Mouse (Mus musculus): Measurements from ENCODE around the gene Dusp27.

Dusp27 gene

DNA sequence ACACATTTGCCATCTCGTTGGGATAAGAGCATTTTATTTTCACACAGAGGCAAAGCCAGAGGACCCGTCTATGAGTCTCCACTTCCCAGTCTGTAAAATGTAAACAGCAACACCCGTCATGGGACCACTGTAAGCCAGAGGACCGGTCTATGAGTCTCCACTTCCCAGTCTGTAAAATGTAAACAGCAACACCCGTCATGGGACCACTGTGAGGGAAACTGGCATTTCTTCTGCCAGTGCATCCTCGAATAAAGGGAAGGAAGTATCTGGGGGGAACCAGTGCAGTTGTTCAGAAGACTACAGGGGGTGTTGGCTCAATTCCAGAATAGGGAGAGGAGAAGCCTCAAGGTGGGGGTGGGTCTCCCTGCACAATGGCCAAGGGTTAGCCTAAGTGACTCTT, 22.3 kb downstream of the Dusp27 start:
- in situ Hi-C loops (cut with MboI) = no loop called here

DNA sequence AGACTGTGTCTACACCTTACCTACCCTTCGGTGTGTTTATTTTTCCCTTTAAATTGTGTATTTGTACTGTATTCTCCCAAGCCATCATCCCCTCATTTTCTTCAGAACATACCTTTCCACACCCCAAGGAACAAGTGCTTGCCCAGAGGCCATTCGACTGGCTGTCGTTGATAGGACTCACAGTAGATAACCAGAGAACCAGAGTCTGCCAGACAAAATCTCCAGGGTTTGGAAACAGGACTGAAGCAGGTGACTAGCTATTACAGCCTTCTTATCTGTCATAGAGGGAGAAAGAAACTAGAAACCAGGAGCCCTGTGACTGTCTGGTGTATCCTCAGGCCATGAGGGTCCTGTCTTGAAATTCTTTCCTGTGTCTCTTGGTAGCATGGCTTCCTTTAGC, 22.9 kb downstream of the Dusp27 start:
- in situ Hi-C loops (cut with MboI) = no loop called here

DNA sequence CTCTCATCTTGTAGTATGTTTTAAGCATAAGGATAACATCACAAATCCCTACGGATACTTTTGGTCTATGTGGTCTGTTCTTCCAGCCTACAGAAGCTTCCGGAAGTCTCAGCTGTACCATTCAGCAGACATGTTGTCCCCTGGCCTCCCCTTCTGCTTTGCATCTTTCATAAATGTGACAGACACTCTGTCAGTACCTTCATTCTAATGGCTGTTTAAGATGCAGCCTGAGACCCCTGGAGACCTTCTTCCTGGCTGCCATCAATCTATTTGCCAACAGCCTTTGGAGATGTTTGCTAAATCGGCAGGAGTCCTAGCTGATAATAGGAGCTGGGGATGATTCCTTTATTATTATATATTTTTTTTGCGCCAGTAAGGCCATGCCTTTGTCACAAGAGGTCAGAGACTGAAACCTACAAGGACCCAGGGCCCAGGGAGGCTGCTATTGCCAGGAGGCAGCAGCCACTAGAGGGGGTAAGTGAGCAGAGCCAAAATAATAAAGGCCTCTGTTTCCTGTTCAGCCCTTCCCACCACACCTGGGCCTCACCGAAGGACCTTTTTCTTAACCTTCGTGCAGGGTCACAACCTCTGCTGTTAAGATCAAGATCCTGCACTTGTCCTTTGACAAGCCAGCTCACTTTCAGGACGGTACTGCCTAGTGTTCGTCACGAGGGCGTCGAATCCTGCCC, 24.7 kb downstream of the Dusp27 start:
- in situ Hi-C loops (cut with MboI) = no loop called here

DNA sequence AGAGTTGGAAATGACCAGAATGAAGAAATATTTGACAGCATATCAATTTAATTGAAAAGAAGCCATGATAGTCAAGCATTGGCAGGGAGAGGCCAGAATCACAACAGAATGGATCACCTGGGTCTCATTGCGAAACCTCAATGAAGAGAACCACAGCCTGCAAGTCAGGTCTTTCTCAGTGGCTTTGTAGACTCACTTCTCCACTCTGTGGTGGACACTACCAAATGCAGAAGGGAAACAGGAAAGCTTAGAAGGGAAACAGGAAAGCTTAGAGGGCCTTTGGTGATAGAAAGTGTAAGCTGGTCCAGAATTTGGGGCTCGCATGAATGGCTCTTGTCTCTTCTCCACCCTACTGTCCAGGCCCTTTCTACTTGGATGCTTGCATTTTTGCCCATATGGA, 29.6 kb downstream of the Dusp27 start:
- in situ Hi-C loops (cut with MboI) = no loop called here

DNA sequence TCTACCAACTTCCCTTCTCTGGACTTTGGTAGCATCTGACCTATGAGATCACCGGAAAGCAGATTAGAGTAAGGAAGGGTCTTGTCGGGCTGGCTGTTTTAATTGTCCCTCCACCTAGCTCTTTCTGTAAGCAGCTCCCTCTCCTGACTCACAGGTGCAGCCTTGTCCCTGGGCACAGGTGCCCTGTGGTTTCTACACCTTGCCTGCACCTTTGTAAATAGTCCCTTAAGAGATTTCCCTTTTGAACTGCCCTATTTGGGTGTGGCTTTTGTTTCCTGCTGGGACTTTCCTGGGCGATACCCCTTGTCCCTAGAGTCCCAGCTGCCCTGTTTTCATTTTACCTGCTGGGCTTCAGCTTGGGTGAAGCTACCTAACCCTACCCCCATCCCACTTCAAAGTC, 33.3 kb downstream of the Dusp27 start:
- in situ Hi-C loops (cut with MboI) = no loop called here

DNA sequence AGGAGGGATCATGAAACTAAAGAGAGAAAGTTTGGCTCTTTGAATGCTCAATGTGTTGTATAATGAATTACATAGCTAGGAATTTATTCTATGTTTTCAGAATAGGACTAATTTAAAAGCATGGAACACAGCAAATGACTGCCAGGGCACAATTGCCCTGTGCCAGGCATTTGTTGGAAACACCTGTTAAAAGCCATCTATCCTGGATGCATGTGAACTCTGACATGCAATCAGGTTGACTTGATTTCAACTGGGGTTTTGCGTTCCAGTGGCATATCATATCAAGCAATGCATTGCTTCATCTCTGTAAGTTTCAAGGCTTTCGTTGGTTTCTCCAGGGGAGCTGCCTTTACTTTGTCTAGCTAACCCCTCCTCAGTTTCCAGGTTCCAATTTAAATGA, 37.4 kb downstream of the Dusp27 start:
- in situ Hi-C loops (cut with MboI) = no loop called here

DNA sequence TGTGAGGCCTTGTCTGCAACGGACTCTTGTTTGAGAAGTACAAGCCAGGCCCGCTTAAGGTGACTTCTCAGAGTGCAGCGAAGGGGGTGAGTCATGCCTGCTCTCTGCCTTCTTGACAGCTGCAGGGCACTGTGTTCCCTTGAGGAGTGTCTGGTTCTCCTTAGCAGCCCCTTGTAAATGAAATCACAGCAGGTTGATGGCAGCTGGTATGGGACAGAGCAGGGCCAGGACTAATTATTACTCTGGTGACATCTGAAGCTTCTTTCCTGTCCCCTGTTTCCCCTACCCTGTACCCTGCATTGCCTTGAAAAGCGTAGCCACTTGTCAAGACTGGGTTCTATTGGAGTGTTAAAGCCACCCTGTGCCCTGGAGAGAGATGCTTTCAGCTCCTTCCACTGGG, 38.0 kb downstream of the Dusp27 start:
- in situ Hi-C loops (cut with MboI) = no loop called here

DNA sequence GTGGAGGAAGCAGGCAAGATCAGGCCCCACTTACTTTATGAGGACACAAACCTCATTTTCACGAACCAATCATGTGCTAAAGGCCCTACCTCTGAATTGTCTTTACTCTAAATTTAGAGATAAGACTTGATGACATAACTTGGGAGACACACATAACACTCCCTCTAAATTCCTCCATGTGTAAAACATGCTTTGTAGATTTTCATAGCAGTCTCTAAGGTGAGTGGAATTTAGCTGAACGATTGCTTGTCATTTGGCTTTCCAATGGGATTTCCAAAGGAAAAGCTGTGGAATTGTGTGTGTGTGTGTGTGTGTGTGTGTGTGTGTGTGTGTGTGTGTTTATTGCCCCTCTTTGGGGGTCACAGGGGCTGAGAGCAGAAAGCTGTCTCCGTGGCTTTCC, 38.4 kb downstream of the Dusp27 start:
- in situ Hi-C loops (cut with MboI) = no loop called here

DNA sequence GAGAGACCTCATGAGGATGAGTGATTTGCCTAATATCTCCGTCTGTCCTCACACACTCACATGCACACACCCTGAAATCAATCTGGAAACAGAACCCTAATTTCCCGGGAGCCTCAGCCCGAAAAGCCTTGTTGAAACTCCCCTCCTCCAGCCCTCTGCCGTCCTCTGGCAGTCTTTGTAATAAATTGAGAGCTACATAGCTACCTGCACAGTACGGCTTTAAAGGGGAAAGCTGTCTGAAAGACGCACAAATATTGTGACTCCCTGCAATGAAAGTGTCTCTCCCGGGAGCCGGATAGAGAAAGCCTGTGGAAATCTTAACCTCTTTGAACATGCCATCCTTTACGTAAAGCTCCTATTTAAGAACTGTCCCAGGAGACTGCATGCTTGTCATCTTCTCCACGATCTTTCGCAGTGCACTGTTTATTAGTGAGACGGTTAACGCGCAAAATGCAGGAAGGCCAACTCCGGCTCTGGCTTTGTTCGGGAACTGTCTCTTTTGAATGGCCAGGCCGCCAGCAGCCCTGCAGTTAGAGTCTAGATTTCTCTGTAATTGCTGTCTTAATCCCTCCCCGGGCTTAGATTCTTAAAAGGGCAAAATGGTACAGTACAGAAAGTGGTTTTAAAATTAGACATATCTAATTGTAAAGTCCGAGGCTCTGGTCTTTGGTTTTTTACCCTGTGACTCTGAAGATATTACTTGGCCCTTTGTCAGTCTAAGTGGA, 39.1 kb downstream of the Dusp27 start:
- in situ Hi-C loops (cut with MboI) = no loop called here

DNA sequence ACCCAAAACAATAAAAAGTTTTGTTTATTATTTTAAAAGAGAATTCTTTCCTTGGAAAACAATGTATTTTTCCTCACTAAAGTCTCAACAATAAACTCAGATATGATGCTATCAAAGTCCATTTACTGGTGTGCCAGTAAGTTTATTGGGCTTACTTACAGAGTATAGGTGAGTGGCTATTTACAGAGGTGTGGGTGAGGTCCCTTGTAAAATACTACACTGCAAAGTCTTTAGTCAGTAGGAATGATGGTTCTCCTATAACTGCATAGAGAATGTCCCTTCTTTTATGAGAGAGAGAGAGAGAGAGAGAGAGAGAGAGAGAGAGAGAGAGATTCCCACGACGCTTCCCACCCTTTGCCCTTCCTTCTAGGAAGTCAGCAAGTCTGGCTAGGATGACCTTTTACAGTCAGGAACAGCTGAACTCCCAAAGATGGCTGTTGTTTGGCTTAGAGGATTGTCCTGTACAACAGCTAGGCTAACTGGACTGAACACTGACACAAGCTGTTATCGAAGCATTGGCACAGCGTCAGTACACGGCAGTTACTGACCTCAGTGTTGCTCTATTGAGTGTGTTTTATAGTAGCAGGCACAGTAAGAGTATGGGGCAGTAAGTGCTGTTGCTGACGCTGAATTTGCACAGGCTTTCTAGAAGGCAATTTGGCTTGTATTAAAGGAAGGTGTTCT, 50.5 kb downstream of the Dusp27 start:
- in situ Hi-C loops (cut with MboI) = no loop called here

DNA sequence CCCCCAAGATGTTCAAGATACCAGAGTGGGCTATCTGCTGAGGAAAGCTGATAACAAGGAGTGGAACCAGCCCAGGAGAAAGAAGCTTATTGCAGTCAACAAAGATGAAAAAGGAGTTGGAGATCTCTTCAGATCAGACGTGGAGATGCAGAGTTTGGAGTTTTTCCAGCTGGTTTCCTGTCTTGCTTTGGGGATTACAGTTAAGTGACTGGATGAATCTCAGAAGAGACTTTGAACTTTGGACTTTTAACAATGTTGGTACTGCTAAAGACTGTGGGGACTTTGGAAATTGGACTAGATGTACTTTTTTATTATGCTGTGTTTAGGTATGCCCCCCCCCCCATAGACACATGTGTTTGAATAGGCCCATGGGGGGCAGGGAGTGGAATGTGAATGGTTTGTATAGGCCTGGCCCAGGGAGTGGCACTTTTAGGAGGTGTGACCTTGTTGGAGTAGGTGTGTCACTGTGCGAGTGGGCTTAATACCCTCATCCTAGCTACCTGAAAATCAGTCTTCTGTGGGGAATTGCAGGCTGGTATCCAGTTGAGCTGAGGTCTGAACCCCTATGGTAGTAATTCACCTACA, 59.8 kb downstream of the Dusp27 start:
- in situ Hi-C loops (cut with MboI) = no loop called here

DNA sequence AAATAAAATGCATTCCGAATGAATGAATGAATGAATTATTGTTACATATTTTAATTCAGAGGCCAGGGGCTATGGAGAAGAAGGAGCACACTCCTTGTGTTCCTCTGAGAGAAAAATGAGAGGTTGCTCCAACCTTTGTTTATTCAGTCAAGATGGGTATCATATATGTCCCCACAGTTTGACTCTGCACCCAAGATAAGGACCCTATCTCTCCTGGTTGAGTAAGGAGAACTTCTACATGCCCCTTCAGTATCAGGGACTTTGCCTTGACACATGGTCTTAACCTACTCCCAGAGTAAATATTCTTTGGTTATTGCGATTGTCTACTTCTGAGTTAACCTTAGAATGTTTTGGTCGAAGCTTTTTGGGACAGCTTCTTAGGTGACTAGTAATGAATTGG, 63.9 kb downstream of the Dusp27 start:
- in situ Hi-C loops (cut with MboI) = no loop called here

DNA sequence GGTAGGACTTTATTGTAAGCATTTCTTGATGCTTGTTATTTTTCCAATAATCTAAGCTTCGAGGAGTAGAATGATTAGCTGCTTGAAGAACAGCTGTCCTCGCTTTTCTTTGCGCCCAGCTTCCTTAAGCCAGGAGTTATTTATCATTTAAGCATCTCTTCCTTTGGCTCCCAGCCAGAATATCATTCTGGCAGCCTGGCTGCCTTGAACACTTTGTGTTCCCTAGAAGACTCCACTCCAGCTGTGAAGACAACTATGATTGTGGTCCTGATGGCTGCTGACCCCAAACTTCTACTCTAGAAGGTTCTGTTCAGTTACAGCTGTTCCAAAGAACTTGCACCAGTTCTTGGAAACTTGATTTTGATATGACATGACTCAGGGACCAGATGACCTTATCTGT, 66.2 kb downstream of the Dusp27 start:
- in situ Hi-C loops (cut with MboI) = no loop called here

DNA sequence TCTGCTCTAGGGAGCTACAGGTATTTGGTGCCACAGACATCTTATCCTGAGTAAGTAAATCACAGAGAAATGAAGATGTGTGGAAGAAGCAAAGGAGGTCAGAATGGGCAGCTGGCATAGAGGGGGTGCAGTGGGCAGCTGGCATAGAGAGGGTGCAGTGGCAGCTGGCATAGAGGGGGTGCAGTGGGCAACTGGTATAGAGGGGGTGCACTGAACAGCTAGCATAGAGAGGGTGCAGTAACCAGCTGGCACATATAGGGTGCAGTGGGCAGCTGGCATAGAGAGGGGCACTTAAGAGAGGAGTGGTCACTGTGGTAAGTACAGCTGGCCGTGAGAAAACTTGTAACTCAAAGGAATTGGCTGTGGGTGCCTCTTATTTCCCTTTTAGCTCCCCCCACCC, 67.3 kb downstream of the Dusp27 start:
- in situ Hi-C loops (cut with MboI) = no loop called here

DNA sequence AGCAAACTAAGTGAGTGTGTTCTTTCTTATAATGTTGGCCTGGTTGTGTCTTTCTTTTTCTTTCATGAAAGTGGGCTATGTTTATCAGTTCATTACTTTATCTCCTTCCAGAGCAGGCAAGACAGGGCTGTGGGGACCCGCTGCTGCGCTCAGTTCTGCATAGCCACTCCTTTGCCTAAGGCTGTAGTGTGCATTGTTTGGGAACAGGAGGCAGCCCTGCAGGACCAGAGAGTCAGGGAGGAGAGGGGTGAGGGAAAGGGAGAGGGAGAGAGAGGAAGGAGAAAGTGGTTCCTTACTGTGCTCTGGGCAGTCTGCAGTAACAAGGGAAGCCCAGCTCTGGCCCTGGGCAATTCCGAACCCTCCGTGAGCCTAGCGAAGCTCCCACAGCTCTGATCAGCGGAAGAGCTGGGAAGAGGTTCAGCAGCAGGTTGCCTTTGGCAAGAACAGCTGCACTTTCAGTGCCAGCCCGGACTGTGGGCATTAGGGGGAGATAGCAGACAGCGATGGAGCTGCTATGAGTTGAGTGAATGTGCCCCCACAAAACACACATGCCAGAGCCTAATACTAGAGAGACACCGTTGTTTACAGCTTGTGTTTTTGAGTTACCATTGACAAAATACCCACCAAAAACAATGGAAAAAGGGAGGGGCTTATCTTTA, 71.5 kb downstream of the Dusp27 start:
- in situ Hi-C loops (cut with MboI) = no loop called here

DNA sequence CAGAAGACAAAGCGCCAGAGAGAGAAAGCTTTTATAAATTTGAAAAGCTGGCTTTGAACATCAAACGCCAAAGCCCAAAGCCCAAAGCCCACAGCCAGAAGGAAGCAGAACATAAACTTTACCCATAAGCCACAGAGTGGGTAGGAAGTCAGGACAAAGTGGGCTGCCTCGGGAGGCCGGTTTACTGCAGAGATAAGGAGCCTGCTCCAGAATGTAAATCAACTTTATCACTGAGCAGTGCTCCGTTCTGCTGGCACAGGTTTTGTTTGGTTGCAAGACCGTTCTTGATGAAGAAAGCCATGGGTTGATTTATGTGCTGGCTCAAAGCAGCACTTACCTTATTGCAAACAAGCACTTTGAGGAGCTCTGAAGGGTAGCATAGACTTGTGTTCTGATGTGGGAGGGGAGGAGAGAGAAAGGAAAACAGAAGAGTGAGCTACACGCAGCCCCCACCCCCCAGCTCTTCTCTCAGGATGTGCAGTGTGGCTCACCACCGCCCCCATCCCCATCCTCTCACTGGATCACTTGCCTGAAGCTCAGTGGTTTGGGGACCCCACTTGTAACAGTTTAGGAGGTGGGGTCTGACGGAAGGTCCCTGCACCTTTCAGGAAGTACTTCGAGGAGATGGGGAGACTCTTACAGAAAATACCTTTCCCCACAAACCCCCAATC, 74.3 kb downstream of the Dusp27 start:
- in situ Hi-C loops (cut with MboI) = no loop called here

DNA sequence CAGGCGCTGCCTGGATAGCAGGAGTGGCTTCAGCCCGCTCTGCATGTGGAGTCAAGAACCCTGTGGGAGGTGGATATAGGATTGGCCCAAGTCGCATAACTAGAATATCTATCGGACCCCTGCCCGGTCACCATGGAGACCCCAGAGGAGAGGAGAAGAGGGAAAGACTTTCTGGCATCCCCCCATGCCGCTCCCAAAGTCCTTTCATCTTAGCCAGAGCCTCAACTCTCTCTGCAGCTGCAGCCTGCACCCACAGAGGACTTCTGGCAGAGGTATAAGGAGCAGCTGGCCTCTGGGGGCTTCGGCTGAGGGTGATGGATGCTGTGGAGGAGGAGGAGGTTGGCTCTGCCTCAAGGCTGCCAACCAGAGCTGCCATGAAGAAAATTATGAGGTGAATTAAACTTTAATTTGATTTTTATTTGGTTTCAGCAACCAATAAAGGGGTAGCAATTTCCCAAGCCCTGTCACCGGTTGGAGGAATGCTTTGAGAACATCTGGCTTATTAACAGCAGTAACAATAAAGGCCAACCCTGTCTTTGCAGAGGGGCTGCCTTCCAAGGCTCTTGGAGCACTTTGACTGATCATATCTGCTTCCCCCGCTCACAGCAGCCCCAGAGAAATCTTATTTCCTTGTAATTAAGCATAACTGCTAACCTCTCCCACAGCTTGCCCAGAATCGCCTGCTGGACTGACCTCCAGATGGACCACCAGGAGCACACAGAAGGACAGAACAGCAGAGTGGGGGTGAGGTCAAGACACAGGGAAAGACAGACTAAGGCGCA, 78.5 kb downstream of the Dusp27 start:
- in situ Hi-C loops (cut with MboI) = no loop called here

DNA sequence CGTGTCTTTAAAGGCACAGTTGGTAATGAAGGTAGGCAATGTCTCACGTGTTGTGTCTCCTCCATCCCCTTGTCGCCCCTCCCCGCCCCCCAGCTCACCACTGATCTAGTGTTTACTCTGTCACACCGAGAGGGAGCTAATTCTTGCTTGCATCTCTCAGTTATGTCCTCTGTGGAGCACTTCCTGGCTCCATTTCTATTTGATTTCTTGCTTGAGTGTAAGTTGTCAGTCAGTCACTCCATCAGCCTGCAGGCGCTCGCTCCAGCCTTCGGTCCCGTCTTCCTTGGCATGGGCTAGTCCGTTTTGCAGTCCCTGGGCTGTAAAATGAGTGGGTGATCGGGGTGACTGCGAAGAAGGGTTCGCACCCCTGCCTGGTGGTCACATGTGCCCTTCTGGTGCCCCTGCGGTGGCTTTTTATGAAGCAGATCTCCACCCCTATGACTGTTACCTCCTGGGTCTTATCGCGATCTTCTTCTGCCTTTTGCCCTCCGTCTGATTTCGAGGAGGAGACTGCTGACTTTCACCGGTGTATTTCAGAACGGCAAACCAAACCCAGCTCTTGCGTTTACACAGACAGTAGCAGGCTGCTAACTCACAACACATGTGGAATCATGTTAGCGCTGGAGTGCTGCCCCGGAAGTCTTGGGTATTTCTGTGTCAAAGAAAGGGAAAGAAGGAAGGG, 79.4 kb downstream of the Dusp27 start:
- in situ Hi-C loops (cut with MboI) = no loop called here

Measured in mature B cell (primary cell).